Mouse (Mus musculus) bone marrow, adult 2 months (tissue): ENCODE data around the gene Uts2.

ENCODE experiments used
- CTCF ChIP-seq: fragments of 200-500 bp; IDR thresholded peaks from 2 replicates; pipeline ENCODE4 v1.5.1; 2011; ENCODE audit warnings: low read length, control low read depth; ENCODE audit not compliant: control insufficient read depth, insufficient read depth
- POLR2A ChIP-seq: fragments of 200-500 bp; IDR thresholded peaks from 2 replicates; pipeline ENCODE4 v1.6.1; 2011; ENCODE audit warnings: low read depth, mild to moderate bottlenecking, control low read depth, low read length, borderline replicate concordance; ENCODE audit not compliant: control insufficient read depth

- TF ChIP-seq CTCF: no peak
- TF ChIP-seq POLR2A: no peak
Measured at GRCm38 (mm10) chr4:151041506-151041905, 44.6 kb downstream of the Uts2 start.
